Mouse (Mus musculus) embryonic facial prominence, embryonic 12.5 days (tissue): ENCODE data around the gene Sipa1l1. TPM values are rescaled to one million over a fixed set of nuclear protein-coding genes. Genes with fewer than 3 reads are reported as not detected.

Experiments used
- ATAC-seq: fragments of 200-750 bp; cut with Nextera tagmentation; 2 replicates; pipeline ENCODE4 v1.8.0; 2017; ENCODE audit not compliant: insufficient number of reproducible peaks, insufficient read depth, low FRiP score, low TSS enrichment
- H3K27ac ChIP-seq: fragments of 300-500 bp; sonication (generic); 2 replicates; pipeline ENCODE4 v1.5.1; 2016; ENCODE audit warnings: mild to moderate bottlenecking
- H3K27me3 ChIP-seq: fragments of 300-500 bp; sonication (generic); 2 replicates; pipeline ENCODE4 v1.6.1; 2016; ENCODE audit warnings: mild to moderate bottlenecking, moderate library complexity
- H3K36me3 ChIP-seq: fragments of 300-500 bp; sonication (generic); 2 replicates; pipeline ENCODE4 v1.6.1; 2016; ENCODE audit warnings: mild to moderate bottlenecking
- H3K4me1 ChIP-seq: fragments of 300-500 bp; sonication (generic); 2 replicates; pipeline ENCODE4 v1.6.1; 2016
- H3K4me2 ChIP-seq: fragments of 300-500 bp; sonication (generic); replicated peaks from 2 replicates; pipeline ENCODE4 v1.6.1; 2016; ENCODE audit warnings: mild to moderate bottlenecking, moderate library complexity
- H3K4me3 ChIP-seq: fragments of 300-500 bp; sonication (generic); 2 replicates; pipeline ENCODE4 v1.5.1; 2016; ENCODE audit warnings: mild to moderate bottlenecking
- H3K9ac ChIP-seq: fragments of 300-500 bp; sonication (generic); 2 replicates; pipeline ENCODE4 v1.6.1; 2016; ENCODE audit warnings: mild to moderate bottlenecking, moderate library complexity
- H3K9me3 ChIP-seq: fragments of 300-500 bp; sonication (generic); 2 replicates; pipeline ENCODE4 v1.6.1; 2016; ENCODE audit warnings: mild to moderate bottlenecking, moderate library complexity
- WGBS: fragments of 180-500 bp; shearing (Covaris S2); methylation state at CpG from one replicate; pipeline ENCODE4 v1.1.7; 2016; 5-methylcytosine and 5-hydroxymethylcytosine counted together
- polyA plus RNA-seq: library from polyadenylated mRNA; unstranded; fragments of >200 nt; fragmentation: Nextera tagmentation; extraction: Ambion mirVana; gene quantifications from 2 replicates; pipeline ENCODE4 v1.2.1, GENCODE M21; 2016

The Sipa1l1 gene
- polyA plus RNA-seq, 1 experiment from 2014 or later: 41.3 TPM

GRCm38 (mm10) chr12:82256921-82257500 lies 87.9 kb downstream of the Sipa1l1 start:
- no peak overlapping the region for H3K4me3 ChIP-seq
- H3K9me3 ChIP-seq: no peaks in the 10 kb centered on the region
- no peak for ATAC-seq
- WGBS: 87% methylated on average over 6 of the region's 6 CpGs
- H3K27me3 ChIP-seq: no peaks in the 10 kb centered on the region
- H3K27ac ChIP-seq: no peak overlapping the region
- no peaks in the 10 kb centered on the region; the same call in 1 of the 2 replicates for H3K4me1 ChIP-seq
- H3K4me2 ChIP-seq: no peak overlapping the region
- H3K36me3 ChIP-seq: no peaks in the 10 kb centered on the region
- H3K9ac ChIP-seq: no peak overlapping the region

GRCm38 (mm10) chr12:82257994-82258785 lies 89.1 kb downstream of the Sipa1l1 start:
- H3K27ac ChIP-seq: no peak overlapping the region
- H3K9ac ChIP-seq: no peak overlapping the region
- 84% methylated on average over 6 of the region's 6 CpGs for WGBS
- H3K9me3 ChIP-seq: no peaks in the 10 kb centered on the region
- H3K27me3 ChIP-seq: no peaks in the 10 kb centered on the region
- no peak for ATAC-seq
- no peak overlapping the region for H3K4me3 ChIP-seq
- no peaks in the 10 kb centered on the region for H3K36me3 ChIP-seq
- H3K4me1 ChIP-seq: no peaks in the 10 kb centered on the region; the same call in 1 of the 2 replicates
- H3K4me2 ChIP-seq: no peak overlapping the region

GRCm38 (mm10) chr12:82263443-82263842 lies 94.3 kb downstream of the Sipa1l1 start:
- no peaks in the 10 kb centered on the region for H3K36me3 ChIP-seq
- peaks cover 4% of the 10 kb centered on the region for H3K4me1 ChIP-seq
- H3K4me3 ChIP-seq: no peak overlapping the region
- ATAC-seq: no peak
- H3K4me2 ChIP-seq: no peak overlapping the region
- H3K27ac ChIP-seq: no peak overlapping the region
- WGBS: 94% methylated on average over 7 of the region's 7 CpGs
- no peak overlapping the region for H3K9ac ChIP-seq
- H3K27me3 ChIP-seq: no peaks in the 10 kb centered on the region
- no peaks in the 10 kb centered on the region for H3K9me3 ChIP-seq

- Histone ChIP-seq H3K4me2 (no peak overlapping the region), H3K9ac (no peak overlapping the region), H3K27me3 (no peaks in the 10 kb centered on the region), H3K36me3 (no peaks in the 10 kb centered on the region), H3K4me3 (no peak overlapping the region), H3K9me3 (no peaks in the 10 kb centered on the region), H3K27ac (no peak overlapping the region), H3K4me1 (peaks cover 4% of the 10 kb centered on the region)
- 87% methylated on average over 5 of the region's 5 CpGs for WGBS
- no peak for ATAC-seq
These were observed 95.1 kb downstream of the Sipa1l1 start for GRCm38 (mm10) chr12:82264083-82264851.

- 88% methylated on average over 9 of the region's 9 CpGs for WGBS
- peaks cover 4% of the 10 kb centered on the region for H3K4me1 ChIP-seq
- no peaks in the 10 kb centered on the region for H3K9me3 ChIP-seq
- no peak overlapping the region for H3K9ac ChIP-seq
- no peaks in the 10 kb centered on the region for H3K36me3 ChIP-seq
- H3K27me3 ChIP-seq: no peaks in the 10 kb centered on the region
- no peak overlapping the region for H3K27ac ChIP-seq
- no peak overlapping the region for H3K4me2 ChIP-seq
- ATAC-seq: no peak
- no peak overlapping the region for H3K4me3 ChIP-seq
These were observed 96.5 kb downstream of the Sipa1l1 start for GRCm38 (mm10) chr12:82265335-82266274.

GRCm38 (mm10) chr12:82271447-82271846 lies 102.3 kb downstream of the Sipa1l1 start:
- H3K27me3 ChIP-seq: no peaks in the 10 kb centered on the region
- no peak for ATAC-seq

GRCm38 (mm10) chr12:82273503-82273902 lies 104.4 kb downstream of the Sipa1l1 start:
- no peak overlapping the region for H3K4me3 ChIP-seq
- no peaks in the 10 kb centered on the region for H3K9me3 ChIP-seq
- ATAC-seq: no peak
- 70% methylated on average over 3 of the region's 3 CpGs for WGBS
- no peak overlapping the region for H3K27ac ChIP-seq
- no peaks in the 10 kb centered on the region for H3K27me3 ChIP-seq
- H3K36me3 ChIP-seq: no peaks in the 10 kb centered on the region
- H3K4me1 ChIP-seq: no peaks in the 10 kb centered on the region
- no peak overlapping the region for H3K9ac ChIP-seq
- no peak overlapping the region for H3K4me2 ChIP-seq

More at GRCm38 (mm10) chr12:82271447-82271846, 102.3 kb downstream of the Sipa1l1 start:
- 86% methylated on average over 3 of the region's 3 CpGs for WGBS
- Histone ChIP-seq H3K27ac (no peak overlapping the region), H3K4me3 (no peak overlapping the region), H3K9me3 (no peaks in the 10 kb centered on the region), H3K4me1 (peaks cover 4% of the 10 kb centered on the region), H3K9ac (no peak overlapping the region), H3K36me3 (no peaks in the 10 kb centered on the region), H3K4me2 (no peak overlapping the region)

- no peak overlapping the region for H3K9ac ChIP-seq
- H3K9me3 ChIP-seq: no peaks in the 10 kb centered on the region
- H3K27me3 ChIP-seq: no peaks in the 10 kb centered on the region
- ATAC-seq: no peak
- H3K36me3 ChIP-seq: no peaks in the 10 kb centered on the region
- no peaks in the 10 kb centered on the region for H3K4me1 ChIP-seq
- 69% methylated on average over 5 of the region's 5 CpGs for WGBS
- H3K27ac ChIP-seq: no peak overlapping the region
- H3K4me2 ChIP-seq: no peak overlapping the region
- H3K4me3 ChIP-seq: no peak overlapping the region
These were observed 105.5 kb downstream of the Sipa1l1 start for GRCm38 (mm10) chr12:82274576-82274975.

- ATAC-seq: no peak
- H3K4me3 ChIP-seq: no peak overlapping the region
- WGBS: 51% methylated on average over 5 of the region's 5 CpGs
- H3K27me3 ChIP-seq: no peaks in the 10 kb centered on the region
- no peak overlapping the region for H3K4me2 ChIP-seq
- H3K36me3 ChIP-seq: no peaks in the 10 kb centered on the region
- H3K4me1 ChIP-seq: no peaks in the 10 kb centered on the region
- no peaks in the 10 kb centered on the region for H3K9me3 ChIP-seq
- H3K9ac ChIP-seq: no peak overlapping the region
- H3K27ac ChIP-seq: no peak overlapping the region
These were observed 106.6 kb downstream of the Sipa1l1 start for GRCm38 (mm10) chr12:82275767-82276166.

GRCm38 (mm10) chr12:82276591-82276990 lies 107.5 kb downstream of the Sipa1l1 start:
- no peak overlapping the region for H3K4me3 ChIP-seq
- H3K9ac ChIP-seq: no peak overlapping the region
- H3K27ac ChIP-seq: no peak overlapping the region
- H3K4me2 ChIP-seq: no peak overlapping the region
- no peaks in the 10 kb centered on the region for H3K36me3 ChIP-seq
- ATAC-seq: no peak
- H3K27me3 ChIP-seq: no peaks in the 10 kb centered on the region
- no peaks in the 10 kb centered on the region for H3K9me3 ChIP-seq
- 91% methylated on average over 1 of the region's 1 CpGs for whole genome bisulfite sequencing
- H3K4me1 ChIP-seq: no peaks in the 10 kb centered on the region

GRCm38 (mm10) chr12:82284617-82285016 lies 115.5 kb downstream of the Sipa1l1 start:
- Histone ChIP-seq H3K9me3 (no peaks in the 10 kb centered on the region), H3K9ac (no peak overlapping the region), H3K4me2 (no peak overlapping the region), H3K27me3 (no peaks in the 10 kb centered on the region), H3K4me3 (no peak overlapping the region), H3K27ac (no peak overlapping the region), H3K36me3 (no peaks in the 10 kb centered on the region), H3K4me1 (peaks cover 3% of the 10 kb centered on the region; the same call in 1 of the 2 replicates)
- WGBS: 79% methylated on average over 5 of the region's 5 CpGs
- ATAC-seq: no peak
